Comparison of ENCODE assay signal across 21 mouse cellular contexts in the genomic region with DNA sequence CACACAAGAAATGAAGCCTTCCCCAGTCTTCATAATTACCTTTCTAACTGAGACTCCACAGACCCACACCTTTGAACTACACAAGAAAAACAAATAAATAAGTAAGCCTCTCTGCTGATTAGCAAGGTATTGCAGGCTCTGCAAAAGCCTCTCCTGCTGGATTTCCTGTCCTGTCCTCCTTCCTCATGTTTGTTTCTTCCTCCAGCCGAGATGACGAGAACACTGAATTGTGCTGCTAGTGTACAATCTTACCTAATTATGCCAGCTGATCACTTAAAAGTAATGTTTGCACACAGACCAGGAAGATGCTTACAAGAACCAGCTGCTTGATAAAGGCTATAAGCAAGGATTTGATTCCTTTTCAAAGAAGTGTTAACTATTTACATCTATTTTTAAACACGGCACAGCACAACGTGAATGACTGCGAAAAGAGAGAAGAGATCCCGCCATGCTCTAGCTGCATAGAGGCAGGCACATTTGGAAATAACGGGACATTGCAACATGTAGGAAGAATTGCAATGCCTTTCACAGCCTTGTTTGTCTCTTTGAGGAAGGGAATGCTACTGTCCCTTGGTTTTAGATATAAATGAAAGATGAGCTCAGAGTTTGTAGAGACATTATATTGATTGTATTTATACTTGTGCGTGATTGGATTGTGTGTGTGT.
"Had no signal": no experiment of that assay in that cellular context is flagged by ENCODE, and none has a peak within 500 bp of the region (broad histone marks: within the 10 kb centered on the region; RNA-seq: fewer than 3 reads in every experiment).

No protein-coding gene starts in this region.

- H3K9ac ChIP-seq: intestine, embryonic 15.5 days; limb, embryonic 13.5 days; liver, embryonic 12.5 days; liver, embryonic 15.5 days; lung, embryonic 15.5 days; midbrain, embryonic 12.5 days; neural tube, embryonic 13.5 days had no signal

- H3K36me3 ChIP-seq: intestine, embryonic 15.5 days; limb, embryonic 10.5 days; limb, embryonic 13.5 days; liver, embryonic 12.5 days; liver, embryonic 15.5 days; lung, embryonic 15.5 days; midbrain, embryonic 12.5 days; neural tube, embryonic 13.5 days had no signal

- H3K9me3 ChIP-seq: intestine, embryonic 15.5 days; limb, embryonic 10.5 days; limb, embryonic 13.5 days; liver, embryonic 12.5 days; liver, embryonic 15.5 days; lung, embryonic 15.5 days; megakaryocyte, embryonic 14.5 days; midbrain, embryonic 12.5 days; neural tube, embryonic 13.5 days had no signal

- H3K4me1 ChIP-seq: intestine, embryonic 15.5 days; limb, embryonic 13.5 days; liver, embryonic 12.5 days; liver, embryonic 15.5 days; midbrain, embryonic 12.5 days had no signal

- DNase-seq: kidney, adult 18-20 months; kidney, postnatal 25 days; layer of hippocampus, adult 9-11 months; liver; lung, adult 18-20 months; thymus, adult 2 months; thymus, postnatal 14 days; thymus, postnatal 4 days had no signal

- H3K4me3 ChIP-seq: intestine, embryonic 15.5 days; layer of hippocampus, adult 2 months; limb, embryonic 10.5 days; limb, embryonic 13.5 days; liver, embryonic 12.5 days; liver, embryonic 15.5 days; lung, embryonic 15.5 days; megakaryocyte, embryonic 14.5 days; midbrain, embryonic 12.5 days; myocyte; neural tube, embryonic 13.5 days had no signal

- H3K27ac ChIP-seq: intestine, embryonic 15.5 days; kidney, postnatal 0 days; layer of hippocampus, adult 2 months; limb, embryonic 10.5 days; limb, embryonic 13.5 days; liver, embryonic 12.5 days; liver, embryonic 15.5 days; lung, embryonic 15.5 days; macrophage; midbrain, embryonic 12.5 days; neural tube, embryonic 13.5 days had no signal

- H3K27me3 ChIP-seq: intestine, embryonic 15.5 days; limb, embryonic 13.5 days; liver, embryonic 12.5 days; liver, embryonic 15.5 days; lung, embryonic 15.5 days; megakaryocyte, embryonic 14.5 days; midbrain, embryonic 12.5 days; neural tube, embryonic 13.5 days had no signal

- ATAC-seq: intestine, embryonic 15.5 days; liver, embryonic 12.5 days had no signal

- H3K4me2 ChIP-seq: intestine, embryonic 15.5 days; limb, embryonic 13.5 days; liver, embryonic 12.5 days; liver, embryonic 15.5 days; lung, embryonic 15.5 days; midbrain, embryonic 12.5 days; neural tube, embryonic 13.5 days had no signal
